Mouse (Mus musculus) retina, postnatal 1 day (tissue): Measurements from ENCODE around the gene Ifnab.

ENCODE experiments used
- DNase-seq: peaks from one replicate; pipeline ENCODE4 v3.0.0-alpha.2; 2012

Gene Ifnab

GRCm38 (mm10) chr4:88655461-88655860, 35.7 kb downstream of the Ifnab start:
- DNase-seq, result no peak

GRCm38 (mm10) chr4:88653644-88654043, 37.5 kb downstream of the Ifnab start:
- no peak for DNase-seq

- DNase-seq, result no peak
Measured at GRCm38 (mm10) chr4:88644359-88644758, 46.8 kb downstream of the Ifnab start, which contains the start of gene Ifna13. Gene Ifna13 (minus strand): TSS chr4:88644459.

- peak; percentile 69 for DNase-seq
Measured at GRCm38 (mm10) chr4:88642526-88642925, 48.6 kb downstream of the Ifnab start.

- peak; percentile 94 for DNase-seq
Measured at GRCm38 (mm10) chr4:88641077-88641831, 49.9 kb downstream of the Ifnab start.

GRCm38 (mm10) chr4:88640704-88641076, 50.5 kb downstream of the Ifnab start:
- no peak for DNase-seq
